Mouse (Mus musculus) regulatory T cell (primary cell): Measurements from ENCODE around the gene Rcan1.
"Not testable (repeated sequence)": the region's sequence is repeated elsewhere in the genome, so short reads cannot be mapped to it uniquely, and the experiment has no call there.

Experiments used
- in situ Hi-C: fragments of 300-600 bp; cut with MboI, MseI; formaldehyde crosslinking; loops from one replicate; pipeline ENCODE4 v1.15.1; 2025; ENCODE audit warnings: high pct_unique_total_duplicates

Gene Rcan1

GRCm38 (mm10) chr16:92439775-92440174, 30.9 kb downstream of the Rcan1 start:
- in situ Hi-C loops: loop anchor here (5.0 kb wide), 1 partner anchor 42 kb away; no protein-coding TSS in a partner anchor

GRCm38 (mm10) chr16:92435431-92435985, 35.2 kb downstream of the Rcan1 start:
- in situ Hi-C loops: no loop called here

- in situ Hi-C loops: no loop called here
Measured at GRCm38 (mm10) chr16:92433176-92433575, 37.5 kb downstream of the Rcan1 start.

GRCm38 (mm10) chr16:92430731-92431130, 39.9 kb downstream of the Rcan1 start:
- in situ Hi-C loops: no loop called here

- in situ Hi-C loops: no loop called here
Measured at GRCm38 (mm10) chr16:92428197-92428950, 42.3 kb downstream of the Rcan1 start.

- in situ Hi-C loops: no loop called here
Measured at GRCm38 (mm10) chr16:92426708-92427107, 44.0 kb downstream of the Rcan1 start.

- in situ Hi-C loops: no loop called here
Measured at GRCm38 (mm10) chr16:92425875-92426274, 44.8 kb downstream of the Rcan1 start.

- in situ Hi-C loops: no loop called here
Measured at GRCm38 (mm10) chr16:92423363-92423762, 47.3 kb downstream of the Rcan1 start.

- in situ Hi-C loops: no loop called here
Measured at GRCm38 (mm10) chr16:92422435-92423362, 48.0 kb downstream of the Rcan1 start.

GRCm38 (mm10) chr16:92421147-92421934, 49.3 kb downstream of the Rcan1 start:
- in situ Hi-C loops: no loop called here

GRCm38 (mm10) chr16:92420641-92421040, 50.0 kb downstream of the Rcan1 start:
- in situ Hi-C loops: no loop called here

- in situ Hi-C loops: no loop called here
Measured at GRCm38 (mm10) chr16:92419099-92419498, 51.6 kb downstream of the Rcan1 start.

GRCm38 (mm10) chr16:92417267-92417666, 53.4 kb downstream of the Rcan1 start:
- in situ Hi-C loops: no loop called here

GRCm38 (mm10) chr16:92415702-92416118, 55.0 kb downstream of the Rcan1 start:
- in situ Hi-C loops: no loop called here

- in situ Hi-C loops: not testable (repeated sequence)
Measured at GRCm38 (mm10) chr16:92415038-92415437, 55.6 kb downstream of the Rcan1 start.

GRCm38 (mm10) chr16:92412888-92413287, 57.8 kb downstream of the Rcan1 start:
- in situ Hi-C loops: no loop called here

- in situ Hi-C loops: no loop called here
Measured at GRCm38 (mm10) chr16:92411981-92412706, 58.5 kb downstream of the Rcan1 start.

- in situ Hi-C loops: no loop called here
Measured at GRCm38 (mm10) chr16:92410344-92410743, 60.3 kb downstream of the Rcan1 start.

GRCm38 (mm10) chr16:92407883-92408282, 62.8 kb downstream of the Rcan1 start:
- in situ Hi-C loops: no loop called here

GRCm38 (mm10) chr16:92404141-92404540, 66.5 kb downstream of the Rcan1 start:
- in situ Hi-C loops: no loop called here

GRCm38 (mm10) chr16:92403069-92403468, 67.6 kb downstream of the Rcan1 start:
- in situ Hi-C loops: no loop called here
